Mouse (Mus musculus) ES-E14 (cell line): ENCODE data around the gene Iqgap1. TPM values are rescaled to one million over a fixed set of nuclear protein-coding genes. Genes with fewer than 3 reads are reported as not detected.
A peak's percentile ranks its signal among the peaks of the same experiment; 100 is the strongest.

Experiments
- DNase-seq: peaks from one replicate; pipeline ENCODE4 v3.0.0-alpha.2; 2013; ENCODE audit warnings: low read depth, low spot score
- H3K27ac ChIP-seq: 2 replicates; pipeline ENCODE4 v1.5.1; 2012; ENCODE audit warnings: low read depth, mild to moderate bottlenecking, low read length, moderate library complexity, mixed read lengths; ENCODE audit not compliant: poor library complexity, insufficient read depth, severe bottlenecking
- H3K36me3 ChIP-seq: 2 replicates; pipeline ENCODE4 v1.6.1; 2012; ENCODE audit warnings: mild to moderate bottlenecking, low read length, moderate library complexity, mixed read lengths; ENCODE audit not compliant: control insufficient read depth, poor library complexity, insufficient read depth, severe bottlenecking
- H3K4me1 ChIP-seq, 2 experiments: fragments of 150-350 bp in 1 of 2; sonication (generic) in 1 of 2; 2 replicates each; pipeline ENCODE4 v1.6.1; 2012; ENCODE audit warnings: low read length in 2 of 2, mild to moderate bottlenecking in 1 of 2, mixed read lengths in 1 of 2; ENCODE audit not compliant: control insufficient read depth in 2 of 2, insufficient read depth in 2 of 2, poor library complexity in 1 of 2
- H3K4me3 ChIP-seq, 2 experiments: fragments of 150-350 bp in 1 of 2; sonication (generic) in 1 of 2; 2 replicates each; pipeline ENCODE4 v1.5.1; 2012; ENCODE audit warnings: low read length in 2 of 2, low read depth in 1 of 2, mild to moderate bottlenecking in 1 of 2, mixed read lengths in 1 of 2; ENCODE audit not compliant: insufficient read depth in 1 of 2, poor library complexity in 1 of 2, severe bottlenecking in 1 of 2
- H3K9ac ChIP-seq: 2 replicates; pipeline ENCODE4 v1.6.1; 2012; ENCODE audit warnings: low read depth, mild to moderate bottlenecking, low read length, mixed read lengths; ENCODE audit not compliant: poor library complexity, insufficient read depth, severe bottlenecking
- H3K9me3 ChIP-seq: fragments of 150-350 bp; sonication (generic); 2 replicates; pipeline ENCODE4 v1.6.1; 2012; ENCODE audit warnings: low read depth, mild to moderate bottlenecking, low read length; ENCODE audit not compliant: control insufficient read depth, insufficient read depth
- CHD2 ChIP-seq: IDR thresholded peaks from 2 replicates; pipeline ENCODE4 v1.6.1; 2014; ENCODE audit warnings: mild to moderate bottlenecking, low read depth, low read length, inconsistent platforms
- HCFC1 ChIP-seq: IDR thresholded peaks from 2 replicates; pipeline ENCODE4 v1.6.1; 2012; ENCODE audit warnings: low read length, inconsistent platforms, borderline replicate concordance; ENCODE audit not compliant: insufficient read depth
- MAFK ChIP-seq: IDR thresholded peaks from 2 replicates; pipeline ENCODE4 v1.6.1; 2014; ENCODE audit warnings: mild to moderate bottlenecking, low read depth, low read length, inconsistent platforms; ENCODE audit not compliant: insufficient read depth
- ZC3H11A ChIP-seq: IDR thresholded peaks from 2 replicates; pipeline ENCODE4 v1.6.1; 2012; ENCODE audit warnings: low read depth, mild to moderate bottlenecking, inconsistent platforms, low read length, borderline replicate concordance
- ZNF384 ChIP-seq: IDR thresholded peaks from 2 replicates; pipeline ENCODE4 v1.6.1; 2012; ENCODE audit warnings: low read depth, low read length, inconsistent platforms
- in situ Hi-C, 2 experiments: fragments of 600-800 bp; cut with MboI; formaldehyde crosslinking; loops; one replicate each; pipeline ENCODE4 v1.15.1; 2025; ENCODE audit warnings: low sequenced_read_pairs in 2 of 2, inconsistent platforms in 1 of 2; ENCODE audit not compliant: unreplicated experiment in 2 of 2
- total RNA-seq: library from RNA; depleted of rRNA; stranded (reverse); fragments of 300-350 nt; gene quantifications from 2 replicates; pipeline ENCODE4 v1.2.3, GENCODE M21; 2012

Iqgap1 gene
- total RNA-seq, 1 experiment: 135 TPM

- in situ Hi-C loops: loop anchor here in 1 of 2 experiments (10.0 kb wide), 1 partner anchor 121 kb away; no protein-coding TSS in a partner anchor
- H3K27ac ChIP-seq: no peak overlapping the region
- DNase-seq: no peak
- no peak overlapping the region for H3K4me3 ChIP-seq
- H3K4me1 ChIP-seq: peaks cover 0 to 2% of the 10 kb centered on the region in 2 experiments; a peak in 1 of 4 replicates
- no peak overlapping the region for H3K9ac ChIP-seq
- H3K9me3 ChIP-seq: no peaks in the 10 kb centered on the region
- no peak for TF ChIP-seq MAFK
- no peak for TF ChIP-seq HCFC1
- no peak for TF ChIP-seq ZNF384
- no peak for TF ChIP-seq ZC3H11A
- no peak for TF ChIP-seq CHD2
- no peaks in the 10 kb centered on the region for H3K36me3 ChIP-seq
Measured at GRCm38 (mm10) chr7:80855316-80855715, 29.5 kb upstream of the Iqgap1 start.

- DNase-seq: no peak
- no peak overlapping the region for H3K4me3 ChIP-seq
- H3K36me3 ChIP-seq: no peaks in the 10 kb centered on the region
- no peak overlapping the region for H3K9ac ChIP-seq
- H3K9me3 ChIP-seq: no peaks in the 10 kb centered on the region
- TF ChIP-seq CHD2: no peak
- no peak for TF ChIP-seq HCFC1
- in situ Hi-C loops: loop anchor here in 1 of 2 experiments (10.0 kb wide), 1 partner anchor 118 kb away; no protein-coding TSS in a partner anchor
- no peaks in the 10 kb centered on the region for H3K4me1 ChIP-seq
- no peak overlapping the region for H3K27ac ChIP-seq
Measured at GRCm38 (mm10) chr7:80853218-80853617, 27.4 kb upstream of the Iqgap1 start.

- DNase-seq: no peak
- Histone ChIP-seq H3K4me3 (no peak overlapping the region), H3K9me3 (no peaks in the 10 kb centered on the region), H3K27ac (no peak overlapping the region), H3K4me1 (peaks cover 2% of the 10 kb centered on the region in 2 experiments; a peak in 2 of 4 replicates), H3K9ac (no peak overlapping the region), H3K36me3 (no peaks in the 10 kb centered on the region)
- TF ChIP-seq MAFK (no peak), ZC3H11A (no peak), HCFC1 (no peak), CHD2 (no peak), ZNF384 (no peak)
- in situ Hi-C loops: loop anchor here in 1 of 2 experiments (10.0 kb wide), 1 partner anchor 116 kb away; no protein-coding TSS in a partner anchor
Measured at GRCm38 (mm10) chr7:80850520-80850919, 24.7 kb upstream of the Iqgap1 start.

- H3K36me3 ChIP-seq: no peaks in the 10 kb centered on the region
- no peak overlapping the region for H3K4me3 ChIP-seq
- TF ChIP-seq HCFC1 (no peak), CHD2 (no peak), ZC3H11A (peak; percentile 89), MAFK (no peak), ZNF384 (no peak)
- no peak overlapping the region for H3K9ac ChIP-seq
- H3K4me1 ChIP-seq: peaks cover 2% of the 10 kb centered on the region in 2 experiments; a peak in 2 of 4 replicates
- no peaks in the 10 kb centered on the region for H3K9me3 ChIP-seq
- H3K27ac ChIP-seq: no peak overlapping the region
- DNase-seq: no peak
- in situ Hi-C loops: loop anchor here (10.0 kb wide), 1 partner anchor 115 kb away; no protein-coding TSS in a partner anchor
Measured at GRCm38 (mm10) chr7:80849710-80850109, 23.9 kb upstream of the Iqgap1 start.

GRCm38 (mm10) chr7:80849267-80849666 lies 23.5 kb upstream of the Iqgap1 start:
- in situ Hi-C loops: loop anchor here in 1 of 2 experiments (10.0 kb wide), 1 partner anchor 114 kb away; no protein-coding TSS in a partner anchor
- DNase-seq: no peak
- TF ChIP-seq HCFC1: no peak
- no peak for TF ChIP-seq ZC3H11A
- no peak for TF ChIP-seq ZNF384
- no peak for TF ChIP-seq MAFK
- TF ChIP-seq CHD2: no peak
- H3K4me1 ChIP-seq: peaks cover 4 to 5% of the 10 kb centered on the region in 2 experiments; a peak in 2 of 4 replicates
- no peaks in the 10 kb centered on the region for H3K36me3 ChIP-seq
- no peak overlapping the region for H3K4me3 ChIP-seq
- H3K9me3 ChIP-seq: no peaks in the 10 kb centered on the region
- H3K9ac ChIP-seq: no peak overlapping the region
- H3K27ac ChIP-seq: no peak overlapping the region
